Mouse (Mus musculus): ENCODE data around the gene Patj.

- TF ChIP-seq CTCF (conservative IDR thresholded peaks at IDR 0.05; ENCODE audit: low read length) (no peak), NANOG (IDR thresholded peaks at IDR 0.05; ENCODE audit: borderline replicate concordance, low read length) (no peak), POU5F1 (IDR thresholded peaks at IDR 0.05; ENCODE audit: borderline replicate concordance, low read length) (no peak)
Measured at GRCm38 (mm10) chr4:98404412-98404811, 8.8 kb downstream of the Patj start.

Data from E14TG2a.4 (cell line).